Mouse (Mus musculus): ENCODE data around the gene Crybg1. TPM values are rescaled to one million over a fixed set of nuclear protein-coding genes. Genes with fewer than 3 reads are reported as not detected.
A peak's percentile ranks its signal among the peaks of the same experiment; 100 is the strongest.

The Crybg1 gene
- polyA plus RNA-seq, 1 experiment = 4.2 TPM

DNA sequence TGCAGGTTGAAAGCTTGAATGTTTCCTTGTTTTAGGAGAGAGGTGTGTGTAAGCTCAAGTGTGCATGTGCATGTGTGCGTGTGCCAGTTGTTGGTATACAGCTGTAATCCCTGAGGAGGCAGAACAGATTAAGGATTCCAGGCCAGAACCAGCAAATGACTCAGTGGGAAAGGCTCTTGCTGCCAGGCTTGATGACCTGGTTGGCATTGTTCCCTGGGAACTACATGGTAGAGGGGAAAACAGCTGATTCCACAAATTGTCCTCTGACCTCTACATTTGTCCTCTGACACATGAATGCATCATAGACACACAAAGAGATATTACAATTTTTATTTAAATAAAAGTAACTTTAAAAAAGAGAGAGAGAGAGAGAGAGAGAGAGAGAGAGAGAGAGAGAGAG lies 122.5 kb downstream of the Crybg1 start:
- Histone ChIP-seq H3K36me3 (ENCODE audit: control insufficient read depth, insufficient read depth, low read length, poor library complexity, severe bottlenecking) (no peaks in the 10 kb centered on the region), H3K9me3 (replicated peaks; ENCODE audit: control insufficient read depth, insufficient read depth, low read length, poor library complexity, severe bottlenecking) (no peaks in the 10 kb centered on the region), H3K27ac (ENCODE audit: insufficient read depth, low read length) (no peak overlapping the region), H3K4me3 (ENCODE audit: low read depth, low read length) (no peak overlapping the region), H3K9ac (ENCODE audit: low read depth, poor library complexity, severe bottlenecking) (no peak overlapping the region), H3K4me1 (ENCODE audit: control insufficient read depth, insufficient read depth, low read length) (no peaks in the 10 kb centered on the region), H3K27me3 (ENCODE audit: control insufficient read depth, insufficient read depth, low read length, poor library complexity, severe bottlenecking) (no peaks in the 10 kb centered on the region; the same call in 1 of the 2 replicates)
- TF ChIP-seq CTCF (IDR thresholded peaks at IDR 0.05; ENCODE audit: low read depth, low read length) = no peak
- TF ChIP-seq EP300 (IDR thresholded peaks at IDR 0.05; ENCODE audit: insufficient read depth, low read depth, low read length) = no peak
- no peak for TF ChIP-seq POLR2A (IDR thresholded peaks at IDR 0.05; ENCODE audit: insufficient read depth, low read length)

DNA sequence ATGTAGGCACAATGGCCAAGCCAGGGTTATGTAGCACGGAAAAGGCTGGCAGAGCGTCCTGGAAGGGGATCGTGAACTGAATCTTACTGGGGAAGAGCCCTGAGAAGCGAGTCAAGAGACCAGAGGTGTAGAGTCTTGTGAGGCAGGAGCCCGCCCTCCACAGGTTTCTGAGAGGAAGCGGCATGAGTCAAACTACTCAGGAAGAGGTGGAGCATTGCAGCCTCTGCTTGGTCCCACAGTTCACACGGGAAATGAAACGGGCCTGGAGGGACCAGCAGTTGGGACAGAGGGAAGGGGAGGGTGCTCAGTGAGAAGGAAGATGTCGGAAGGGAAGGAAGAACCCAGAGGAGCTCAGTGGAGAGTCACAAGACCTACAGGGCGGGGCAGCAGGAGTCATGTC lies 123.9 kb downstream of the Crybg1 start:
- Histone ChIP-seq H3K4me1 (ENCODE audit: control insufficient read depth, insufficient read depth, low read length) (no peaks in the 10 kb centered on the region), H3K27ac (ENCODE audit: insufficient read depth, low read length) (no peak overlapping the region), H3K27me3 (ENCODE audit: control insufficient read depth, insufficient read depth, low read length, poor library complexity, severe bottlenecking) (no peaks in the 10 kb centered on the region; the same call in 1 of the 2 replicates), H3K9me3 (replicated peaks; ENCODE audit: control insufficient read depth, insufficient read depth, low read length, poor library complexity, severe bottlenecking) (no peaks in the 10 kb centered on the region), H3K9ac (ENCODE audit: low read depth, poor library complexity, severe bottlenecking) (no peak overlapping the region), H3K36me3 (ENCODE audit: control insufficient read depth, insufficient read depth, low read length, poor library complexity, severe bottlenecking) (no peaks in the 10 kb centered on the region), H3K4me3 (ENCODE audit: low read depth, low read length) (0 out of 2 replicates have a peak overlapping the region, but pooled peaks have one; percentile 9)
- no peak for TF ChIP-seq POLR2A (IDR thresholded peaks at IDR 0.05; ENCODE audit: insufficient read depth, low read length)
- TF ChIP-seq CTCF (IDR thresholded peaks at IDR 0.05; ENCODE audit: low read depth, low read length) = peak; percentile 20

DNA sequence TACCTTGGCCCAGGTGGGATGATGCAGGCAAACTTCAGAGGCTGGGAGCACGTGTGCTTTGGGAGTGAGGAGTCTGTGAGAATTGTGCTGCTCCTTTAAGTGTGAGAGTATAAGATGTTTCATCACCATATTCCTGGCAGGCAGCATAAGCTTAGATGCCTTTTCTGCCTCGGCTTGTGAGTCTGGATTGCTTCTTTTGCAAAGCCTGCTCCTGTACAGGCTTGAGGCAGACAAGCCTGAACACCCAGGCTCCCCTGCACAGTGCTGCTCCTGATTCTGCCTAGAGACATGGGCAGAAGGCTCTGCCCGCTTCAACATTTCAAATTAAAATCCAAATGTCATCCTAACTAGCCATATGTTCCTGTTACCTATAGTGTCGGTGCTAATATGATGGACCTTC lies 128.5 kb downstream of the Crybg1 start:
- no peaks in the 10 kb centered on the region; the same call in 1 of the 2 replicates for H3K27me3 ChIP-seq (ENCODE audit: control insufficient read depth, insufficient read depth, low read length, poor library complexity, severe bottlenecking)
- H3K4me3 ChIP-seq (ENCODE audit: low read depth, low read length) = no peak overlapping the region
- no peak overlapping the region for H3K9ac ChIP-seq (ENCODE audit: low read depth, poor library complexity, severe bottlenecking)
- no peak overlapping the region for H3K27ac ChIP-seq (ENCODE audit: insufficient read depth, low read length)
- no peaks in the 10 kb centered on the region for H3K4me1 ChIP-seq (ENCODE audit: control insufficient read depth, insufficient read depth, low read length)
- no peaks in the 10 kb centered on the region for H3K36me3 ChIP-seq (ENCODE audit: control insufficient read depth, insufficient read depth, low read length, poor library complexity, severe bottlenecking)
- TF ChIP-seq POLR2A (IDR thresholded peaks at IDR 0.05; ENCODE audit: insufficient read depth, low read length) (no peak), EP300 (IDR thresholded peaks at IDR 0.05; ENCODE audit: insufficient read depth, low read depth, low read length) (no peak), CTCF (IDR thresholded peaks at IDR 0.05; ENCODE audit: low read depth, low read length) (no peak)
- no peaks in the 10 kb centered on the region for H3K9me3 ChIP-seq (replicated peaks; ENCODE audit: control insufficient read depth, insufficient read depth, low read length, poor library complexity, severe bottlenecking)

DNA sequence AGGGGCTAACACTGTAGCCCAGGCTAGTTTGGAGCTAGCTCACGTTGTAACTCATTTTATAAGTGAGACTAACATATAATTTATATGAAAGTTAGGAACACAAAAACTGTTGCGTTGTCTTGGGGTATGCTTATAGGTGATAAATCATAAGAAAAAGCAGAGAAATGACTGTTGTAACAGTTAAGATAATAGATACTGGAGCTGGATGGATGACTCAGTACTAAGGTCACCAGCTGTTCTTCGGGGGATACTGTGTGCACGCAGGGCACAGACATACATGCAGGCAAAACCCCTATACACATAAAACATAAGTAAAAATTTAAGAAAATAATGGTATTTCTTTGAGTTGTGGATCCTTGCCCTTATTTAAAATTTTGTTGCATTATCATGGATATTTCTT lies 130.1 kb downstream of the Crybg1 start:
- no peak overlapping the region for H3K4me3 ChIP-seq (ENCODE audit: low read depth, low read length)
- H3K9ac ChIP-seq (ENCODE audit: low read depth, poor library complexity, severe bottlenecking) = no peak overlapping the region
- no peaks in the 10 kb centered on the region for H3K36me3 ChIP-seq (ENCODE audit: control insufficient read depth, insufficient read depth, low read length, poor library complexity, severe bottlenecking)
- no peaks in the 10 kb centered on the region for H3K27me3 ChIP-seq (ENCODE audit: control insufficient read depth, insufficient read depth, low read length, poor library complexity, severe bottlenecking)
- no peak for TF ChIP-seq CTCF (IDR thresholded peaks at IDR 0.05; ENCODE audit: low read depth, low read length)
- no peaks in the 10 kb centered on the region for H3K9me3 ChIP-seq (replicated peaks; ENCODE audit: control insufficient read depth, insufficient read depth, low read length, poor library complexity, severe bottlenecking)
- no peaks in the 10 kb centered on the region for H3K4me1 ChIP-seq (ENCODE audit: control insufficient read depth, insufficient read depth, low read length)
- no peak overlapping the region for H3K27ac ChIP-seq (ENCODE audit: insufficient read depth, low read length)

DNA sequence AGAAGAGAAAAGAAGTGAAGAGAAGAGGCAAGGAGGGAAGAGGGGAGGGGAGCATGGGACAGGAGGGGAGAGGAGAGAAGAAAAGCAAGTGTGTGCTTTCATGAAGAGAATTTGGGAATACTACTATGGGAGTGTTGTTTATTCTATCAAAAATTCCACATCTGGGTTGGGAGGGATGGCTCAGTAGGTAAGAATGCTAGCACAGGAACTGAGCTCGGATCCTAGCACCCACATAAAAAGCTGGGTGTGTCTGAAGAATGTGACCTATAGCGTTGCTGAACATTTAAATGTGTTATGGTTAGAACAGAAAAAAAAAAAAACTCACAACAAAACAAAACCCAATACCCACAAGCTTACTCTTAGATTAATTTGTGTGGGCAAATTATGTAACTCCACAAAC lies 133.0 kb downstream of the Crybg1 start:
- TF ChIP-seq CTCF (IDR thresholded peaks at IDR 0.05; ENCODE audit: low read depth, low read length) (no peak), POLR2A (IDR thresholded peaks at IDR 0.05; ENCODE audit: insufficient read depth, low read length) (no peak), EP300 (IDR thresholded peaks at IDR 0.05; ENCODE audit: insufficient read depth, low read depth, low read length) (no peak)
- Histone ChIP-seq H3K9me3 (replicated peaks; ENCODE audit: control insufficient read depth, insufficient read depth, low read length, poor library complexity, severe bottlenecking) (no peaks in the 10 kb centered on the region), H3K27ac (ENCODE audit: insufficient read depth, low read length) (no peak overlapping the region)

DNA sequence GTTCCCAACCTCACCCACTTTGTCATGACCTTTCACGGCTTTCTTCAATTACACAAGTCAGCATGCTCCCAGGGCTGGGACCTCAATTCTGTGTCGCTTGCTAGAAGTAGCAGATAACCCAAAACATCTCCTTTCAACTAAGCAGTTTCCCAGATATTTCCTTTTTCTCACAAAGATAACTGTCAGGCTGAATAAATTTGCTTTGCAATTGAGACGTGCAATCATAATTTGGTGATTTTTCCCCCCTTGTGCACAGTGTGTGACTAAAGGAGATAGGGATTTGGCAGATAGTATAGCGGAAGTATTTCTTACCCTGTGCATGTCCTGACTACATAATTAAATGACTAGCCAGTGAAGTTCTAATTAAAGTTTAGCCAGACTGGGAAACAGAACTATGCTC lies 134.8 kb downstream of the Crybg1 start:
- H3K36me3 ChIP-seq (ENCODE audit: control insufficient read depth, insufficient read depth, low read length, poor library complexity, severe bottlenecking) = no peaks in the 10 kb centered on the region
- no peak for TF ChIP-seq CTCF (IDR thresholded peaks at IDR 0.05; ENCODE audit: low read depth, low read length)
- TF ChIP-seq POLR2A (IDR thresholded peaks at IDR 0.05; ENCODE audit: insufficient read depth, low read length) = no peak
- TF ChIP-seq EP300 (IDR thresholded peaks at IDR 0.05; ENCODE audit: insufficient read depth, low read depth, low read length) = no peak
- no peak overlapping the region for H3K9ac ChIP-seq (ENCODE audit: low read depth, poor library complexity, severe bottlenecking)
- 0 out of 2 replicates have a peak, but pooled peaks cover 1% of the 10 kb centered on the region for H3K27me3 ChIP-seq (ENCODE audit: control insufficient read depth, insufficient read depth, low read length, poor library complexity, severe bottlenecking)
- no peaks in the 10 kb centered on the region for H3K4me1 ChIP-seq (ENCODE audit: control insufficient read depth, insufficient read depth, low read length)
- H3K9me3 ChIP-seq (replicated peaks; ENCODE audit: control insufficient read depth, insufficient read depth, low read length, poor library complexity, severe bottlenecking) = no peaks in the 10 kb centered on the region
- no peak overlapping the region for H3K4me3 ChIP-seq (ENCODE audit: low read depth, low read length)
- H3K27ac ChIP-seq (ENCODE audit: insufficient read depth, low read length) = no peak overlapping the region

More for the DNA sequence above, 133.0 kb downstream of the Crybg1 start:
- Histone ChIP-seq H3K9ac (ENCODE audit: low read depth, poor library complexity, severe bottlenecking) (no peak overlapping the region), H3K4me1 (ENCODE audit: control insufficient read depth, insufficient read depth, low read length) (no peaks in the 10 kb centered on the region), H3K4me3 (ENCODE audit: low read depth, low read length) (no peak overlapping the region), H3K36me3 (ENCODE audit: control insufficient read depth, insufficient read depth, low read length, poor library complexity, severe bottlenecking) (no peaks in the 10 kb centered on the region), H3K27me3 (ENCODE audit: control insufficient read depth, insufficient read depth, low read length, poor library complexity, severe bottlenecking) (0 out of 2 replicates have a peak, but pooled peaks cover 1% of the 10 kb centered on the region)

All from ES-Bruce4 (cell line).